8 mouse cellular contexts compared by ENCODE assay signal in the genomic region with DNA sequence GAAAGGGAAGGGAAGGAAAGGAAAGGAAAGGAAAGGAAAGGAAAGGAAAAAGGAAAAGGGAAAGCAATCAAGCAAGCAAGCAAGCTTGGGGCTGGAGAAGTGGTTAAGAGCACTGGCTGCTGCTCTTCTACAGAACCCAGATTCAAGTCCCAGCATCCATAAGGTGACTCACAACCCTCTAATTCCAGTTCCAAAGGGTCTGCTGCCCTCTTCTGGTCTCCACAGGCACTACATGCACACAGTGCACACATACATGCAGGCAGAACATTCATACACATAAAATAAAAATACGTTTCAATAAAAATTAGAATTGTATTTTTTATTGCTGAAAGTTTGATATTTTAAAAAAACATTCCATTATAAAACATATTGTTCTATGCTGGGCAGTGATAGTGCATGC. TPM values are rescaled to one million over a fixed set of nuclear protein-coding genes. Genes with fewer than 3 reads are reported as not detected.
DNase-seq lines count a peak whose midpoint lies in the region; ATAC-seq lines count a peak whose summit lies in the region.

No protein-coding gene starts in this region.

- peak; percentile 37 to 54 for DNase-seq in heart, postnatal 14 days
- no peak for DNase-seq in heart, postnatal 25 days (ENCODE audit: low spot score)
- peak; percentile 41 for DNase-seq in right cerebral cortex, postnatal 4 days
- no peak for DNase-seq in right cerebral cortex, postnatal 25 days
- DNase-seq in c-Kit-positive CD71-negative TER-119-negative erythroid progenitor cells, embryonic 14.5 days (ENCODE audit: low read depth): peak; percentile 60
- DNase-seq in layer of hippocampus, postnatal 14 days (ENCODE audit: low spot score in 2 of 2): peak; percentile 23 to 53
- peak; percentile 73 to 82 for DNase-seq in spleen, postnatal 4 days (ENCODE audit: low spot score in 2 of 2)

- intact Hi-C loops in heart, postnatal 14 days (cut with DNase I): loop anchor here (2.0 to 10.0 kb wide), 3 partner anchors 188 to 1668 kb away; partner anchors contain the start of gene Cnot11
- intact Hi-C loops in heart, postnatal 25 days (cut with DNase I): loop anchor here (5.0 to 10.0 kb wide), 2 partner anchors 128 to 190 kb away; partner anchors contain the start of genes Eif5b and Txndc9

- ATAC-seq in granulocyte monocyte progenitor cell, adult 5-6 weeks (replicated peaks; ENCODE audit: poor library complexity, severe bottlenecking): no peak

RNA-seq across cellular contexts. Expression of gene Tsga10, which starts 0.8 kb away (rescaled TPM):
- 1 to 10 TPM; 3.5 to 3.8 TPM for total RNA-seq in heart, postnatal 14 days (2021)
- total RNA-seq in heart, postnatal 25 days (2021): 1 to 10 TPM; 3.5 to 4.3 TPM
- total RNA-seq in layer of hippocampus, postnatal 14 days (2021): 10 to 100 TPM; 16.0 to 20.2 TPM
- 5.7 TPM in 2 replicates for total RNA-seq in granulocyte monocyte progenitor cell, adult 5-6 weeks (2014; fragmentation: Nextera tagmentation)
- 8.1 and 8.2 TPM in 2 replicates for total RNA-seq in granulocyte monocyte progenitor cell, adult 5-6 weeks (2017)

RNA-seq across cellular contexts. Expression of gene Lipt1, which starts 4.5 kb away (rescaled TPM):
- total RNA-seq in heart, postnatal 14 days (2021): 10 to 100 TPM in 1 of 2 experiments, 1 to 10 TPM in 1; 8.9 to 11.4 TPM
- 10 to 100 TPM; 10.4 to 11.0 TPM for total RNA-seq in heart, postnatal 25 days (2021)
- total RNA-seq in layer of hippocampus, postnatal 14 days (2021): 1 to 10 TPM; 4.8 to 7.2 TPM
- 6.0 and 6.8 TPM in 2 replicates for total RNA-seq in granulocyte monocyte progenitor cell, adult 5-6 weeks (2014; fragmentation: Nextera tagmentation)
- 4.0 and 5.3 TPM in 2 replicates for total RNA-seq in granulocyte monocyte progenitor cell, adult 5-6 weeks (2017)

RNA-seq across cellular contexts. Expression of gene Mitd1, which starts 23.2 kb away (rescaled TPM):
- total RNA-seq in heart, postnatal 14 days (2021): 1 to 10 TPM; 5.0 to 5.6 TPM
- 1 to 10 TPM; 4.7 to 5.1 TPM for total RNA-seq in heart, postnatal 25 days (2021)
- total RNA-seq in layer of hippocampus, postnatal 14 days (2021): 10 to 100 TPM in 1 of 2 experiments, 1 to 10 TPM in 1; 9.7 to 14.2 TPM
- 17.2 and 32.3 TPM in 2 replicates for total RNA-seq in granulocyte monocyte progenitor cell, adult 5-6 weeks (2014; fragmentation: Nextera tagmentation)
- 24.0 and 39.4 TPM in 2 replicates for total RNA-seq in granulocyte monocyte progenitor cell, adult 5-6 weeks (2017)

RNA-seq across cellular contexts. Expression of gene Mrpl30, which starts 23.2 kb away (rescaled TPM):
- 100 to 1,000 TPM; 311 to 329 TPM for total RNA-seq in heart, postnatal 14 days (2021)
- 100 to 1,000 TPM; 384 to 394 TPM for total RNA-seq in heart, postnatal 25 days (2021)
- 100 to 1,000 TPM; 141 to 142 TPM for total RNA-seq in layer of hippocampus, postnatal 14 days (2021)
- 213 and 226 TPM in 2 replicates for total RNA-seq in granulocyte monocyte progenitor cell, adult 5-6 weeks (2014; fragmentation: Nextera tagmentation)
- 145 and 266 TPM in 2 replicates for total RNA-seq in granulocyte monocyte progenitor cell, adult 5-6 weeks (2017)

RNA-seq across cellular contexts. Expression of gene Lyg2, which starts 49.2 kb away (rescaled TPM):
- total RNA-seq in heart, postnatal 14 days (2021): not detected
- not detected for total RNA-seq in heart, postnatal 25 days (2021)
- not detected for total RNA-seq in layer of hippocampus, postnatal 14 days (2021)
- not detected in 2 replicates for total RNA-seq in granulocyte monocyte progenitor cell, adult 5-6 weeks (2014; fragmentation: Nextera tagmentation)
- total RNA-seq in granulocyte monocyte progenitor cell, adult 5-6 weeks (2017): not detected in 2 replicates

Comparison
In these comparisons a context has a peak if more than half of its experiments do, and no peak if none do; other contexts are left out.
1. DNase-seq: peak in heart, postnatal 14 days (2 of 2), right cerebral cortex, postnatal 4 days (single experiment), c-Kit-positive CD71-negative TER-119-negative erythroid progenitor cells, embryonic 14.5 days (single experiment), layer of hippocampus, postnatal 14 days (2 of 2) and spleen, postnatal 4 days (2 of 2); none in heart, postnatal 25 days (single experiment) and right cerebral cortex, postnatal 25 days (single experiment).